Mouse (Mus musculus) brain, adult 2 months (tissue): ENCODE measurements around the gene Cryba2.

ENCODE experiments used
- DNase-seq: peaks from one replicate; pipeline ENCODE4 v3.0.0; 2011; ENCODE audit warnings: low read depth, low spot score

The Cryba2 gene

DNA sequence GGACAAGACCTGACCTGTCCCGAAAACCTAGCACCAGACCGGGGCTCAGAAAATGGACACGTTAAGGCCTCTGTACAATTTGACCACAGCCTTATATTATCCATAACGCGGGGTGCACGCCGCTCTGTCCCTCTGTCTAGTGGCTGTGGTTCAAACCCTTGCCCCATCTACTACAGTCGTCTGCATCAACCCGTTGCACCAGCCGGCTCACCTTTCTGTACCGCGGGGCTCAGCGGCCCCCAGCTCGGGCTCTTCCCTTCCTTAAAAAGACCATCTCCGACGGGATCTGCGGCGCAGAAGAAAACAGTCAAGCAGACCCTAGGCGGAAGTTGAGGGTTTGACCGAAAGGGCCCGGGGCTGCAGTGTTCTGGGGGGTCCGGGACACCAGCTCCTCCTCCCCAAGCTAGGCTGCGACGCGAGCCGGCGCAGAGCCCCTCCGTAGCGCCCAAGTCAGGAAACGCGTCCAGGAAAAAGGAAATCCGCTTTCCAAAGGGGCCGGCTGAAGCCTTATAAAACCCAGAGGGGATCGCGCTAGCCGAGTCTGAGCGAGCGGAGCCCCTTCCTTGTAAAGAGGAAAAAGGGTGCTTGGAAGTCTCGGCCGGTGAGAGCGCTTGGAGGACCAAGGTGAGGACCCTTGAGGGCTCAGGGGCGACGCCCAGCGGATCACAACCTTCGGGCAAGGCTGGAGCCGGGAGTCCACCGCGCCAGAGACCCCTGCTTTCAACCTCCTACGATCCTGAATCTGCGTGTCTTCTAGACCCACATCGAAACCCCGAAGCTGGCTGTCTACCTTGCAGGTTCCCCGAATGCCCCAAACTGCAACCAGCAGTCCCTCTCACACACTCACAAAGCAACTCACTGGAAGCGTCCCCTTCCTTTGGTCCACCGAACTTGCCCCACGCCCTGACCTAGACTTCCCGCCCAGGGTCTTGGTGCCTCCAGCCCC lies 8.5 kb downstream of the Cryba2 start:
- no peak for DNase-seq

DNA sequence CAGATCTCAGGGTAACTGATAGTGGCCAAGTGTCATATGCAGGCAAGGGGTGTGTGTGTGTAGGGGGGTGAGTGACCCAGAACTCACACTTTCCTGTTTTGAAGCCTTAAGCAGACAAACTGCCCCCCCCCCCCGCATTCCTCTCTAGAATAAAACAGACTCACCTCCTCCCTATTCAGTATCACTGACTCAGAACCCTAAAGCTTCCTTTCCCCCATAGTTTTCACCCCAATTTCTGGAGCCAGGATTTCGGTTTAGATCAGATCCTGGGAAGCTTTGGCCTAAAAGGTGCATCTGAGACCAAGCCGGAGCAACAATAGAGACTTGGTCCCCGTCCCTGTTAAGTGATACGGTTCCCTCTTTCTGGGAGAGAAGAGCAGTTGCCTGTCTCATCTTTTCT lies 9.5 kb downstream of the Cryba2 start:
- DNase-seq: no peak

GRCm38 (mm10) chr1:74882828-74883227 lies 10.1 kb downstream of the Cryba2 start:
- DNase-seq: no peak

DNA sequence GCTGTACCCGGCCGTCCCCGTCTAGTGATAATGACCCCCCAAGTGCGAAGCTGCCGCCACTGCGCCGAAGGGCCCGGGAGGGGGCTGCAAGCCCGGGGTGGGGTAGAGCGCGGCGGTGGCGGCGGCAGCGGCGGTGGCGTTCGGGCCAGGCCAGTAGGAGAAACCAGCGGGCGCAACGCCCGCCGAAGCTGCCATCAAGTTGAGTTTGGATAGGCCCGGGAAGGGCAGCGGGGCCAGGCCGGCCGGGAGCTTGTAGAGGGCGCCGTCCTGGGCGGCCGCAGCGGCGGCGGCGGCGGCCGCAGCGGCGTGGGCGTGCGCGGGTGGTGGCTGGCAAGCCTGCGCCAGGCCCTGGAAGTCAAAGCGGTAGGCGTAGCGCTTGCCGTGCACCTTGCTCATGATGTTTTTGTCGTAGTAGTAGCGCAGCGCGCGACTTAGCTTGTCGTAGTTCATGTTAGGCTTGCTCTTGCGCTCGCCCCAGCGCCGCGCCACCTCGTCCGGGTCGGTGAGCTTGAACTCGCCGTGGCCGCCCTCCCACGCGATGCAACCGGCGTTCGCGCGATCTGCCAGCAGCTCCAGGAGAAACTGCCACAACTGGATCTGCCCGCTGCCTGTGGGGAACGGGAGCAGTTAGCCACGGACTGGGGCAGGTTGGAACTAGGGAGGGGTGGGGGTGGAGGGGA lies 10.7 kb downstream of the Cryba2 start:
- DNase-seq: peak; percentile 53

GRCm38 (mm10) chr1:74880785-74881360 lies 12.1 kb downstream of the Cryba2 start:
- peak; percentile 85 for DNase-seq

DNA sequence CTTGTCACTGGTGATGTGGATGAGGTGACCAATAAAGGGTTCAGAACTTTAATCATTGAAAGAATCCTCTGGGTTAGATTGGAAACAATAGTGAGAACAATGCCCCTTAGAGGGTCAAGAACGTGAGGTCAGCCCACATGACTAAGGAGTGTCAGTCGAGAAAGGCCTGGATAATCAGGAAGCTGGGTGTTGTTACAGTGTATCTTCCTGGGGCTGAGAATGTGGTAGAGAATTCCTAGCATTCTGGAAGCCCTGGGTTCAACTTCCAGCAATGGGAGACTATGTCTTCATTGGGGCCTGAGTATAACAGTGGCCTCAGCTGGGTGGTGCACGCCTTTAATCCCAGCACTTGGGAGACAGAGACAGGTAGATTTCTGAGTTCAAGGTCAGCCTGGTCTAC lies 15.7 kb downstream of the Cryba2 start:
- no peak for DNase-seq

- peak; percentile 74 for DNase-seq
Measured at GRCm38 (mm10) chr1:74872218-74872617, 20.7 kb downstream of the Cryba2 start.

- DNase-seq: no peak
Measured at GRCm38 (mm10) chr1:74861783-74862182, 31.2 kb downstream of the Cryba2 start.

DNA sequence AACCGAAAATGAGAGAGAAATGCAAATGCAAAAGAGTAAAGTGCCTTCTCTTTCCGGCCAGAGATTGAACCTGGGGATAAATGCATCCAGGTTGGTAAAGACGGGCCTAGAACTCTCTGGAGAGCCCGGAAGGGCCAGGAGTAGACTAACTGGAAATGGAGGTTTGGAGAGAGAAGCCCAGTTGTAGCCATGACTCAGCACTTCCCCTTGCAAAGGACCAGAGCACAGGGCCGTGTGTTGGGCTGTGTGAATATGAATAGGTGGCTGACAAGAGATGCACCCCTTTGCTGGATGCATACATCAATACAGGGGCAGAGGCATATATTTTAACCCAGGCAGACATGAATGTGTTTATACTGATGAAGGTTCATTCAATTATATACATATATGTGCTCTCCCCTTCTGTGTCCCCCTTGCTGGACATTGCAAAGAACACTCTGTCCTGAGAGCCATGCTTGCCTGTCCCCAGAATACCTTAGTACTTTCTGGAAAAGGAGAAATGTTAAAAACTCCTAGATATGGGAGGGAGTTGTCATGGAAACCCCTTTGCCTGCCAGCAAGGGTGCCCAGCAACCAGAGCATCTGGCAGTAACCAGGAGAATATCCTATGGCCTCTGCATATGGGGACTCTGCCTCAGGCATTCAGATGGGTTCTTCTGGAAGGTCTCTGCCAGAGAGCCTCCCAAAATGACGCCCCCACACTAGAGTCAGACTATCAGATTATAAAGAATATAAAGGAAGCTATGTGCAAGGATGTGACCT lies 33.5 kb downstream of the Cryba2 start:
- peak; percentile 77 for DNase-seq

- DNase-seq: no peak
Measured at GRCm38 (mm10) chr1:74858805-74859204, 34.1 kb downstream of the Cryba2 start.

- DNase-seq: peak; percentile 99
Measured at GRCm38 (mm10) chr1:74858171-74858719, 34.7 kb downstream of the Cryba2 start.

- DNase-seq: no peak
Measured at GRCm38 (mm10) chr1:74857677-74858076, 35.3 kb downstream of the Cryba2 start.

DNA sequence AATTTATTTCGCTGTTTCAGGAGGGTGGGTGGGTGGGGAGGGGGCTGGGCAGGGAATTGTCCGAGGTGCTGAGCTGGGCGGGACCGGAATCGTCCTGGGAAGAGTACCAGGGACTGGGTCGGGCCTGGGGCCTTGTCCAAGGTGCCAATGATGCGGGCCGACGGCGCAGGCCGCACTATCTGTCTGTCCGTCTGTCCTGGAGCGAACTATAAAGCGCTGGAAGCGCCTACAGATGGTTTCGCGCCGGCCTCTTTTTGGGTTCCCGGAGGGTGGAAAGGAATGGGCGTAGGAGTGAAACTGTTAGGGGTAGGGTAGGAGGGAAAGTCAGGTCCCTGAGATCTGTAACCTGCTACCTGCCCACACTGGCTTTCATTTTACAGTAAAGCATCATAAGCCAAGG lies 35.7 kb downstream of the Cryba2 start:
- peak; percentile 40 for DNase-seq

- peak; percentile 64 for DNase-seq
Measured at GRCm38 (mm10) chr1:74856791-74857190, 36.2 kb downstream of the Cryba2 start.

GRCm38 (mm10) chr1:74856439-74856720 lies 36.6 kb downstream of the Cryba2 start:
- no peak for DNase-seq

DNA sequence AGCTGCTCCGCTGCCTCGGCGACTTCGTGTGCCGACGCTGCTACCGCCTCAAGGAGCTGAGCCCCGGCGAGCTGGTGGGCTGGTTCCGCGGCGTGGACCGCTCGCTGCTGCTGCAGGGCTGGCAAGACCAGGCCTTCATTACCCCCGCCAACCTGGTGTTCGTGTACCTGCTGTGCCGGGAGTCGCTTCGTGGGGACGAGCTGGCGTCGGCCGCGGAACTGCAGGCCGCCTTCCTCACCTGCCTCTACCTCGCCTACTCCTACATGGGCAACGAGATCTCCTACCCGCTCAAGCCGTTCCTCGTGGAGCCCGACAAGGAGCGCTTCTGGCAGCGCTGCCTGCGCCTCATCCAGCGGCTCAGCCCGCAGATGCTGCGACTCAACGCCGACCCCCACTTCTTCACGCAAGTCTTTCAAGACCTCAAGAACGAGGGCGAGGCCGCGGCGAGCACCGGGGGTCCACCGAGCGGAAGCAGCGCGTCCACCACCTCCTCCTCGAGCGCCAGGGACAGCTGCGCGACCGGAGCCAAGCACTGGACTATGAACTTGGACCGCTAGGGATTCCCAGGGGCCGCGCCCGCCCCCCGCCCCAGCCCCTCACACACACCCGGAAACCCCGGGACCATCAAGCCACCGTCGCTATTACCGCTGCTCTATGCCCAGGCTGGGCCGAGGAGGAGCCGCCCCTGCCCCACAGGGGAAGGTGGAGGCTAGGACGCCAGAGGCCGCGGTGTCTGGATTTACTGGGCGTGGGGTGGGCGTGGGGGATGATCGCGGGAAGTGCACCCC lies 37.1 kb downstream of the Cryba2 start:
- peak; percentile 62 for DNase-seq

DNA sequence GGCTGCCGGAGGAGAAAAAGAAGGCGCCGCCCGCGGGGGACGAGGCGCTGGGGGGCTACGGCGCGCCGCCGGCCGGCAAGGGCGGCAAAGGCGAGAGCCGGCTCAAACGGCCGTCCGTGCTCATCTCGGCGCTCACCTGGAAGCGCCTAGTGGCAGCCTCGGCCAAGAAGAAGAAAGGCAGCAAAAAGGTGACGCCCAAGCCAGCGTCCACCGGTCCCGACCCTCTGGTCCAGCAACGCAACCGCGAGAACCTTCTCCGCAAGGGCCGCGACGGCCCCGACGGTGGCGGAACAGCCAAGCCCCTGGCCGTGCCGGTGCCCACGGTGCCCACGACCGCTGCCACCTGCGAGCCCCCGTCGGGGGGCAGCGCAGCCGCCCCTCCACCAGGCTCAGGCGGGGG lies 37.8 kb downstream of the Cryba2 start:
- DNase-seq: peak; percentile 31

DNA sequence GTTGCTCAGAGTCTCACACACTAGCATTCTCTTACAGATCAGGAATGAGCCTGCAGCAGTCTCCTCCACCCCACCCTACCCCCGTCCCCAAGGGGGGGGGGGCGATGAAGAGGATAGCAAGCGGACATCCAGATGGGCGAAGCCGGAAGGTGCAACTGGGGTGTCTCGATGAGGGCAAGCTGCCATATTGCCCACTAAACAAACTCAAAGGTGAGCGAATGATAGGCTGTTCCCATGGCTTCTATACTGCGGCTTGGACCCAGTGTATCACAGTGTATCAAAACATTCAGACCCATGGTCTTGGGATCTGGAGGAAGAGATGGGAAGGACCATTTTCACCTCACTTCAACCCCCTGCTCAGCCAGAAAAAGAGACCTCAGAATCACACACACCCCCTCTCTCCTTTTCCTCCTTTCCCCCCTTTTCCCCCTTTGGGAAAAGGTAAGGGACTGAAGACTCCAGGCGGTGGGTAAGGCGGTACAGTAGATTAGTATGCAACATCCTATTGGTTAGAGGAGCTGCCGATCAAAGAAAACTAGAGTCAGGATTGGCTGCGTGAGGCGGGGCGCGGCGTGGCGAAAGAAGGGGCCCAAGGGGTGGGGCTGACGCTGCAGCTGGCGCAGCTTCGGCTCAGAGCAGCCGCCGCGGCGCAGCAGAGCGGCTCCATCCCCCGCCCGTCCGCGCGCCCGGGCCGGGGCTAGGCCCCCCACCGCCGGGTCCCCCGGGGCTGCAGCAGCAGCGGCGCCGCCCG lies 38.5 kb downstream of the Cryba2 start, which contains the start of gene Cdk5r2:
Gene Cdk5r2, plus strand, starts transcription at position 629 of the 751 bp plus-strand sequence.
- peak; percentile 99 for DNase-seq

- peak; percentile 84 for DNase-seq
Measured at GRCm38 (mm10) chr1:74851001-74851775, 41.8 kb downstream of the Cryba2 start.
